17 mouse cellular contexts compared by ENCODE assay signal in the genomic region with DNA sequence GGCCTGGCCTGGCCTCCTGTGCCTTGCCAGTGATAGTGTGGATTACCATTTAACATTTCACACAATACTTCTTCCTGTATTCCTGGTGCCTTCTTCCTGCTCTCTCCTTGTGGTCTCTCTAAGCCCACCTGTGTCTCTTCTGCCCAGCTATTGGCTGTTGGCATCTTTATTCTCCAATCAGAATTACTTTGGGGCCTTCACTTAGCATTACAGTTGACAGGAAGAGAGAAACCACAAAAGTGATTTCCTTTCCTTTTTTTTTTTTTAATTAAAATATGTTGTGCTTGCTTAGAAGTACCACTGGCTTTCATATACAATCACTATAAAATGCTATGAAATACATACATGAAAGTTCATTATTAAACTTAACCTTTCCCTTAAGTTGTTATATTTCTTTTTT.
"Had no signal": no experiment of that assay in that cellular context is flagged by ENCODE, and none has a peak within 500 bp of the region (broad histone marks: within the 10 kb centered on the region; RNA-seq: fewer than 3 reads in every experiment).

No protein-coding gene starts in this region.

- H3K9me3 ChIP-seq: limb, embryonic 12.5 days; limb, embryonic 15.5 days; liver, embryonic 12.5 days; liver, embryonic 15.5 days; lung, embryonic 15.5 days; midbrain, embryonic 12.5 days; midbrain, embryonic 15.5 days; neural tube, embryonic 13.5 days; stomach, embryonic 15.5 days had no signal

- H3K36me3 ChIP-seq: lung, embryonic 15.5 days; stomach, embryonic 15.5 days had no signal

- H3K4me2 ChIP-seq: limb, embryonic 12.5 days; limb, embryonic 15.5 days; liver, embryonic 12.5 days; liver, embryonic 15.5 days; lung, embryonic 15.5 days; midbrain, embryonic 12.5 days; midbrain, embryonic 15.5 days; neural tube, embryonic 13.5 days; stomach, embryonic 15.5 days had no signal

- H3K27me3 ChIP-seq: limb, embryonic 12.5 days; limb, embryonic 15.5 days; liver, embryonic 12.5 days; liver, embryonic 15.5 days; lung, embryonic 15.5 days; midbrain, embryonic 12.5 days; midbrain, embryonic 15.5 days; neural tube, embryonic 13.5 days; stomach, embryonic 15.5 days had no signal

- H3K4me3 ChIP-seq: limb, embryonic 12.5 days; limb, embryonic 15.5 days; liver, embryonic 12.5 days; liver, embryonic 15.5 days; lung, embryonic 15.5 days; midbrain, embryonic 12.5 days; midbrain, embryonic 15.5 days; neural tube, embryonic 13.5 days; stomach, embryonic 15.5 days had no signal

- H3K4me1 ChIP-seq: limb, embryonic 12.5 days; limb, embryonic 15.5 days; liver, embryonic 12.5 days; liver, embryonic 15.5 days; lung, embryonic 15.5 days; midbrain, embryonic 12.5 days; midbrain, embryonic 15.5 days; neural tube, embryonic 13.5 days; stomach, embryonic 15.5 days had no signal

- DNase-seq: kidney, adult 11 months; kidney, adult 8-10 months; kidney, postnatal 14 days; kidney, postnatal 4 days; lung, adult 18-20 months; lung, postnatal 14 days; lung, postnatal 4 days; thymus, postnatal 14 days had no signal

- H3K9ac ChIP-seq: limb, embryonic 12.5 days; limb, embryonic 15.5 days; liver, embryonic 12.5 days; liver, embryonic 15.5 days; lung, embryonic 15.5 days; midbrain, embryonic 12.5 days; midbrain, embryonic 15.5 days; neural tube, embryonic 13.5 days; stomach, embryonic 15.5 days had no signal

- H3K27ac ChIP-seq: limb, embryonic 12.5 days; limb, embryonic 15.5 days; liver, embryonic 12.5 days; liver, embryonic 15.5 days; lung, embryonic 15.5 days; midbrain, embryonic 12.5 days; midbrain, embryonic 15.5 days; neural tube, embryonic 13.5 days; stomach, embryonic 15.5 days had no signal

- ATAC-seq: liver, embryonic 12.5 days; midbrain, embryonic 15.5 days had no signal
